ENCODE assay signal across 22 mouse cellular contexts in the genomic region with DNA sequence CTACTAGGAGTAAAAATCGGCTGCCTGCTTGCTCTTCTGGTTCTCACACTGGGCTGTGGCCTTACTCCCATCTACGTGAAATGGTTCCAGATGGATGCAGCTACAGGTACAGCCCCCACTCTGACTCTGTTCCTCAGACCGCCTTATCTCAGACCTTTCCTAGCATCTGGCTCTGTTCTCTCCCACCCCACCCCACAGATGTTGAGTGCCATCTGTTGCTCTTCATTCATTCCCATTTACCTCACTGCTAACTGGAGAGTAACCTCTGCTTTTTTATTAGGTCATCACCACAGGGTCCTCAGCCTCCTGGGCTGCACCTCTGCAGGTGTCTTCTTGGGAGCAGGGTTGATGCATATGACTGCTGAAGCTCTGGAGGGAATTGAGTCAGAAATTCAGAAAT. TPM values are rescaled to one million over a fixed set of nuclear protein-coding genes. Genes with fewer than 3 reads are reported as not detected.
DNase-seq lines count a peak whose midpoint lies in the region; ATAC-seq and TF ChIP-seq lines count a peak whose summit lies in the region.
"Had no signal": no experiment of that assay in that cellular context is flagged by ENCODE, and none has a peak within 500 bp of the region (broad histone marks: within the 10 kb centered on the region; RNA-seq: fewer than 3 reads in every experiment).

No protein-coding gene starts in this region.

- intact Hi-C loops in left cerebral cortex, adult 2 months (cut with DNase I): no loop called here

- peaks cover 17% of the 10 kb centered on the region for H3K36me3 ChIP-seq in liver, embryonic 11.5 days (ENCODE audit: control insufficient read depth, insufficient read depth, low read length)
- H3K36me3 ChIP-seq in E14TG2a.4 (ENCODE audit: insufficient read depth, low read length) (peaks cover 31% of the 10 kb centered on the region), MEL (ENCODE audit: control insufficient read depth in 1 of 2, insufficient read depth in 2 of 2, low read length in 2 of 2) (peaks cover 0 to 8% of the 10 kb centered on the region in 2 experiments; a peak in 2 of 4 replicates)
- peaks cover 28% of the 10 kb centered on the region for H3K36me3 ChIP-seq in liver, embryonic 15.5 days (replicated peaks)

- no peaks in the 10 kb centered on the region for H3K9me3 ChIP-seq in liver, embryonic 11.5 days (ENCODE audit: control insufficient read depth, low read length)
- H3K9me3 ChIP-seq in E14TG2a.4 (ENCODE audit: low read length) (no peaks in the 10 kb centered on the region), MEL (replicated peaks; ENCODE audit: insufficient read depth, low read length) (no peaks in the 10 kb centered on the region)
- no peaks in the 10 kb centered on the region for H3K9me3 ChIP-seq in liver, embryonic 15.5 days (replicated peaks)
- H3K9me3 ChIP-seq: G1E; hindbrain, embryonic 13.5 days; limb, embryonic 13.5 days; midbrain, embryonic 15.5 days had no signal

- TF ChIP-seq RAD21 in MEL (IDR thresholded peaks at IDR 0.05; ENCODE audit: low read depth, low read length): no peak

- H3K9ac ChIP-seq in liver, embryonic 11.5 days (ENCODE audit: low read depth, low read length): peak overlapping the region; percentile 23; the same call in 1 of the 2 replicates
- no peak overlapping the region for H3K9ac ChIP-seq in MEL (ENCODE audit: control insufficient read depth, low read depth, low read length, poor library complexity, severe bottlenecking)
- no peak overlapping the region for H3K9ac ChIP-seq in liver, embryonic 15.5 days
- H3K9ac ChIP-seq: hindbrain, embryonic 13.5 days; limb, embryonic 13.5 days; midbrain, embryonic 15.5 days had no signal

- H3K27me3 ChIP-seq in liver, embryonic 11.5 days (replicated peaks; ENCODE audit: control insufficient read depth, insufficient read depth, low read length): no peaks in the 10 kb centered on the region
- H3K27me3 ChIP-seq in E14TG2a.4 (ENCODE audit: insufficient read depth, low read length): peaks cover 16% of the 10 kb centered on the region
- no peaks in the 10 kb centered on the region for H3K27me3 ChIP-seq in MEL (ENCODE audit: control insufficient read depth in 1 of 2, insufficient read depth in 2 of 2, low read length in 2 of 2)
- no peaks in the 10 kb centered on the region for H3K27me3 ChIP-seq in liver, embryonic 15.5 days
- H3K27me3 ChIP-seq: hindbrain, embryonic 13.5 days; limb, embryonic 13.5 days; midbrain, embryonic 15.5 days had no signal

- no peak for DNase-seq in liver, embryonic 11.5 days (ENCODE audit: low spot score)
- no peak for DNase-seq in liver
- peak; percentile 31 for DNase-seq in MEL (ENCODE audit: low read depth, low spot score)
- DNase-seq in urinary bladder, adult 2 months (ENCODE audit: low spot score): no peak
- DNase-seq in left cerebral cortex, adult 2 months (ENCODE audit: extremely low spot score in 1 of 2, low spot score in 2 of 2): no peak
- DNase-seq: adrenal gland, adult 2 months; cerebellum, postnatal 25 days; gastrocnemius, adult 2 months; heart, adult 18-20 months; kidney, adult 2 months; kidney, postnatal 25 days; right cerebral cortex, adult 18-20 months had no signal

- peak overlapping the region; percentile 19 for H3K4me2 ChIP-seq in liver, embryonic 11.5 days
- no peak overlapping the region for H3K4me2 ChIP-seq in liver, embryonic 15.5 days
- H3K4me2 ChIP-seq: hindbrain, embryonic 13.5 days; limb, embryonic 13.5 days; midbrain, embryonic 15.5 days had no signal

- TF ChIP-seq EP300 in MEL (IDR thresholded peaks at IDR 0.05; ENCODE audit: low read depth in 1 of 2, low read length in 2 of 2): peak in 1 of 2 experiments; percentile 36; a peak in 1 of 4 replicates

- H3K79me2 ChIP-seq in MEL (ENCODE audit: control insufficient read depth, insufficient read depth, low read length, poor library complexity): no peaks in the 10 kb centered on the region

- TF ChIP-seq POLR2A in MEL (IDR thresholded peaks at IDR 0.05; ENCODE audit: control insufficient read depth in 1 of 2, insufficient read depth in 1 of 2, low read depth in 1 of 2, low read length in 2 of 2, poor library complexity in 1 of 2): no peak

- H3K27ac ChIP-seq in liver, embryonic 11.5 days (ENCODE audit: low read depth, low read length): no peak overlapping the region
- H3K27ac ChIP-seq in MEL (ENCODE audit: control insufficient read depth, low read depth, low read length): no peak overlapping the region
- H3K27ac ChIP-seq in liver, embryonic 15.5 days (replicated peaks): no peak overlapping the region
- no peak overlapping the region for H3K27ac ChIP-seq in left cerebral cortex, adult 2 months
- H3K27ac ChIP-seq: gastrocnemius, adult 2 months; hindbrain, embryonic 13.5 days; limb, embryonic 13.5 days; midbrain, embryonic 15.5 days had no signal

- TF ChIP-seq CTCF in E14TG2a.4 (conservative IDR thresholded peaks at IDR 0.05; ENCODE audit: low read length): no peak
- TF ChIP-seq CTCF in MEL (IDR thresholded peaks at IDR 0.05 in 2 of 3, conservative IDR thresholded peaks at IDR 0.05 in 1 of 3; ENCODE audit: control insufficient read depth in 1 of 3, insufficient read depth in 1 of 3, low read depth in 2 of 3, low read length in 3 of 3, poor library complexity in 1 of 3, severe bottlenecking in 1 of 3): no peak
- TF ChIP-seq CTCF in left cerebral cortex, adult 2 months (IDR thresholded peaks at IDR 0.05): no peak

- H3K4me3 ChIP-seq in liver, embryonic 11.5 days (ENCODE audit: low read depth, low read length): no peak overlapping the region
- H3K4me3 ChIP-seq in E14TG2a.4 (replicated peaks; ENCODE audit: low read length) (0 out of 2 replicates have a peak overlapping the region, but pooled peaks have one; percentile 3), MEL (ENCODE audit: control insufficient read depth in 1 of 2, insufficient read depth in 1 of 2, low read depth in 2 of 2, low read length in 2 of 2) (no peak overlapping the region)
- no peak overlapping the region for H3K4me3 ChIP-seq in liver, embryonic 15.5 days (replicated peaks)
- H3K4me3 ChIP-seq in left cerebral cortex, adult 2 months: no peak overlapping the region
- H3K4me3 ChIP-seq: gastrocnemius, adult 2 months; hindbrain, embryonic 13.5 days; limb, embryonic 13.5 days; midbrain, embryonic 15.5 days had no signal

- ATAC-seq in liver, embryonic 11.5 days (replicated peaks; ENCODE audit: low FRiP score): peak; percentile 64; the same call in 1 of the 2 replicates
- peak; percentile 47; the same call in 1 of the 2 replicates for ATAC-seq in liver, embryonic 15.5 days (ENCODE audit: insufficient read depth)
- ATAC-seq: midbrain, embryonic 15.5 days had no signal

- 51% methylated on average over 3 of the region's 3 CpGs for WGBS in liver, embryonic 11.5 days
- 31% methylated on average over 3 of the region's 3 CpGs for WGBS in liver, embryonic 15.5 days (ENCODE audit: insufficient replicate concordance)

- peaks cover 10% of the 10 kb centered on the region for H3K4me1 ChIP-seq in liver, embryonic 11.5 days (replicated peaks; ENCODE audit: control insufficient read depth, insufficient read depth, low read length)
- peaks cover 42% of the 10 kb centered on the region for H3K4me1 ChIP-seq in E14TG2a.4 (replicated peaks; ENCODE audit: low read depth, low read length)
- H3K4me1 ChIP-seq in MEL (ENCODE audit: control insufficient read depth in 1 of 2, insufficient read depth in 2 of 2, low read length in 2 of 2): peaks cover 3 to 17% of the 10 kb centered on the region in 2 experiments; a peak in 3 of 4 replicates
- peaks cover 20% of the 10 kb centered on the region for H3K4me1 ChIP-seq in liver, embryonic 15.5 days (replicated peaks)
- H3K4me1 ChIP-seq: hindbrain, embryonic 13.5 days; limb, embryonic 13.5 days; midbrain, embryonic 15.5 days had no signal

RNA-seq across cellular contexts. Expression of gene Slc39a2, which starts 1.1 kb away (rescaled TPM):
- 0.07 and 0.14 TPM in 2 replicates for polyA plus RNA-seq in liver, embryonic 11.5 days (2014; fragmentation: Nextera tagmentation; extraction: Ambion mirVana)
- 0.07 TPM in 1 of 2 replicates, not detected in the other for total RNA-seq in MEL (2012; rRNA removed)
- under 1 TPM in 1 of 2 experiments, not detected in 1; 0.07 TPM for polyA plus RNA-seq in MEL (2012; ENCODE audit: insufficient read depth in 1 of 2, insufficient read length in 2 of 2, low read depth in 1 of 2, low replicate concordance in 2 of 2, missing spikeins in 1 of 2)
- 0.08 and 0.09 TPM in 2 replicates for polyA plus RNA-seq in liver, embryonic 15.5 days (2015; fragmentation: Nextera tagmentation; extraction: Ambion mirVana)
- polyA plus RNA-seq in urinary bladder, adult 2 months (2012; rRNA removed): 1.2 and 2.0 TPM in 2 replicates
- 10 to 100 TPM in 1 of 2 experiments, 1 to 10 TPM in 1; 6.3 to 10.0 TPM for total RNA-seq in left cerebral cortex, adult 2 months (2021)

RNA-seq across cellular contexts. Expression of gene Mettl17, which starts 9.2 kb away (rescaled TPM):
- polyA plus RNA-seq in liver, embryonic 11.5 days (2014; fragmentation: Nextera tagmentation; extraction: Ambion mirVana): 32.5 and 42.6 TPM in 2 replicates
- 26.1 and 28.3 TPM in 2 replicates for total RNA-seq in MEL (2012; rRNA removed)
- polyA plus RNA-seq in MEL (2012; ENCODE audit: insufficient read depth in 1 of 2, insufficient read length in 2 of 2, low read depth in 1 of 2, low replicate concordance in 2 of 2, missing spikeins in 1 of 2): 10 to 100 TPM in 1 of 2 experiments, not detected in 1; 54.4 TPM
- polyA plus RNA-seq in liver, embryonic 15.5 days (2015; fragmentation: Nextera tagmentation; extraction: Ambion mirVana): 12.3 and 13.6 TPM in 2 replicates
- 35.8 and 40.5 TPM in 2 replicates for polyA plus RNA-seq in urinary bladder, adult 2 months (2012; rRNA removed)
- total RNA-seq in left cerebral cortex, adult 2 months (2021): 10 to 100 TPM; 28.8 to 35.2 TPM

RNA-seq across cellular contexts. Expression of gene Ndrg2, which starts 20.1 kb away (rescaled TPM):
- polyA plus RNA-seq in liver, embryonic 11.5 days (2014; fragmentation: Nextera tagmentation; extraction: Ambion mirVana): 19.2 and 21.5 TPM in 2 replicates
- 11.2 and 17.0 TPM in 2 replicates for total RNA-seq in MEL (2012; rRNA removed)
- polyA plus RNA-seq in MEL (2012; ENCODE audit: insufficient read depth in 1 of 2, insufficient read length in 2 of 2, low read depth in 1 of 2, low replicate concordance in 2 of 2, missing spikeins in 1 of 2): 10 to 100 TPM in 1 of 2 experiments, not detected in 1; 48.6 TPM
- polyA plus RNA-seq in liver, embryonic 15.5 days (2015; fragmentation: Nextera tagmentation; extraction: Ambion mirVana): 39.7 and 47.6 TPM in 2 replicates
- polyA plus RNA-seq in urinary bladder, adult 2 months (2012; rRNA removed): 393 and 417 TPM in 2 replicates
- total RNA-seq in left cerebral cortex, adult 2 months (2021): 100 to 1,000 TPM; 793 to 811 TPM

RNA-seq across cellular contexts. Expression of gene Tppp2, which starts 24.4 kb away (rescaled TPM):
- polyA plus RNA-seq in liver, embryonic 11.5 days (2014; fragmentation: Nextera tagmentation; extraction: Ambion mirVana): not detected in 2 replicates
- total RNA-seq in MEL (2012; rRNA removed): not detected in 2 replicates
- not detected for polyA plus RNA-seq in MEL (2012; ENCODE audit: insufficient read depth in 1 of 2, insufficient read length in 2 of 2, low read depth in 1 of 2, low replicate concordance in 2 of 2, missing spikeins in 1 of 2)
- polyA plus RNA-seq in liver, embryonic 15.5 days (2015; fragmentation: Nextera tagmentation; extraction: Ambion mirVana): not detected in 2 replicates
- polyA plus RNA-seq in urinary bladder, adult 2 months (2012; rRNA removed): 0.11 TPM in 1 of 2 replicates, not detected in the other
- total RNA-seq in left cerebral cortex, adult 2 months (2021): not detected
- total RNA-seq: adrenal gland, adult 2 months; G1E; heart, adult 18-20 months; left cerebral cortex, postnatal 10 days had no signal
- polyA plus RNA-seq: adrenal gland, adult 2 months; G1E; heart, embryonic 16.5 days; hindbrain, embryonic 13.5 days; kidney, adult 2 months; limb, embryonic 13.5 days; midbrain, embryonic 15.5 days; small intestine, adult 2 months; thymus, postnatal 0 days had no signal

RNA-seq across cellular contexts. Expression of gene Rnase13, which starts 28.8 kb away (rescaled TPM):
- polyA plus RNA-seq in liver, embryonic 11.5 days (2014; fragmentation: Nextera tagmentation; extraction: Ambion mirVana): not detected in 2 replicates
- not detected in 2 replicates for total RNA-seq in MEL (2012; rRNA removed)
- polyA plus RNA-seq in MEL (2012; ENCODE audit: insufficient read depth in 1 of 2, insufficient read length in 2 of 2, low read depth in 1 of 2, low replicate concordance in 2 of 2, missing spikeins in 1 of 2): not detected
- not detected in 2 replicates for polyA plus RNA-seq in liver, embryonic 15.5 days (2015; fragmentation: Nextera tagmentation; extraction: Ambion mirVana)
- 0.75 and 1.0 TPM in 2 replicates for polyA plus RNA-seq in urinary bladder, adult 2 months (2012; rRNA removed)
- total RNA-seq in left cerebral cortex, adult 2 months (2021): not detected
- total RNA-seq: adrenal gland, adult 2 months; G1E; gastrocnemius, adult 2 months; heart, adult 18-20 months; left cerebral cortex, postnatal 10 days had no signal
- polyA plus RNA-seq: adrenal gland, adult 2 months; G1E; heart, embryonic 16.5 days; hindbrain, embryonic 13.5 days; kidney, adult 2 months; limb, embryonic 13.5 days; midbrain, embryonic 15.5 days; small intestine, adult 2 months; thymus, postnatal 0 days had no signal
